8 mouse cellular contexts compared by ENCODE assay signal in genomic region chr1:35973386-35973785, GRCm38 (mm10).
DNase-seq lines count a peak whose midpoint lies in the region; ATAC-seq and TF ChIP-seq lines count a peak whose summit lies in the region.

No protein-coding gene starts in this region.

- H3K36me3 ChIP-seq in liver, adult 2 months (ENCODE audit: control insufficient read depth, insufficient read depth, low read length) = no peaks in the 10 kb centered on the region
- no peaks in the 10 kb centered on the region for H3K36me3 ChIP-seq in liver, embryonic 12.5 days
- H3K36me3 ChIP-seq in embryonic facial prominence, embryonic 13.5 days = no peaks in the 10 kb centered on the region
- no peaks in the 10 kb centered on the region for H3K36me3 ChIP-seq in heart, postnatal 0 days (replicated peaks; ENCODE audit: control insufficient read depth, insufficient read depth, low read length)
- no peaks in the 10 kb centered on the region for H3K36me3 ChIP-seq in limb, embryonic 15.5 days
- no peaks in the 10 kb centered on the region for H3K36me3 ChIP-seq in hindbrain, embryonic 16.5 days (ENCODE audit: control insufficient read depth, insufficient read depth, low read length)

- DNase-seq in liver, adult 2 months (ENCODE audit: extremely low read depth, low read depth, low spot score) = peak; percentile 6
- no peak for DNase-seq in heart, postnatal 0 days (ENCODE audit: low spot score)
- DNase-seq in natural killer cell, adult 2 months (ENCODE audit: low spot score in 2 of 2) = no peak
- DNase-seq in right cerebral cortex, postnatal 36 days (ENCODE audit: low spot score in 2 of 2) = no peak

- H3K9ac ChIP-seq in liver, adult 2 months (ENCODE audit: low read depth, low read length) = no peak overlapping the region
- H3K9ac ChIP-seq in liver, embryonic 12.5 days = no peak overlapping the region
- no peak overlapping the region for H3K9ac ChIP-seq in embryonic facial prominence, embryonic 13.5 days
- H3K9ac ChIP-seq in heart, postnatal 0 days (replicated peaks; ENCODE audit: low read depth, low read length) = no peak overlapping the region
- H3K9ac ChIP-seq in limb, embryonic 15.5 days = no peak overlapping the region
- H3K9ac ChIP-seq in hindbrain, embryonic 16.5 days (ENCODE audit: low read depth, low read length) = no peak overlapping the region

- H3K4me2 ChIP-seq in liver, embryonic 12.5 days = no peak overlapping the region
- H3K4me2 ChIP-seq in embryonic facial prominence, embryonic 13.5 days = no peak overlapping the region
- H3K4me2 ChIP-seq in heart, postnatal 0 days (ENCODE audit: low read depth, low read length) = no peak overlapping the region
- no peak overlapping the region for H3K4me2 ChIP-seq in limb, embryonic 15.5 days
- H3K4me2 ChIP-seq in hindbrain, embryonic 16.5 days (ENCODE audit: low read length) = no peak overlapping the region

- H3K79me2 ChIP-seq in liver, adult 2 months (ENCODE audit: control insufficient read depth, insufficient read depth, low read length) = no peaks in the 10 kb centered on the region

- H3K9me3 ChIP-seq in liver, embryonic 12.5 days (replicated peaks) = no peaks in the 10 kb centered on the region
- H3K9me3 ChIP-seq in embryonic facial prominence, embryonic 13.5 days = no peaks in the 10 kb centered on the region
- H3K9me3 ChIP-seq in heart, postnatal 0 days (replicated peaks; ENCODE audit: control insufficient read depth, low read length) = no peaks in the 10 kb centered on the region
- no peaks in the 10 kb centered on the region for H3K9me3 ChIP-seq in limb, embryonic 15.5 days
- H3K9me3 ChIP-seq in hindbrain, embryonic 16.5 days (ENCODE audit: control insufficient read depth, low read length) = no peaks in the 10 kb centered on the region

- WGBS in liver, adult 2 months = 75% methylated on average over 9 of the region's 9 CpGs
- 34% methylated on average over 9 of the region's 9 CpGs for WGBS in liver, embryonic 12.5 days (ENCODE audit: insufficient replicate concordance)
- 36% methylated on average over 9 of the region's 9 CpGs for WGBS in embryonic facial prominence, embryonic 13.5 days
- WGBS in heart, postnatal 0 days = 53% methylated on average over 9 of the region's 9 CpGs
- WGBS in limb, embryonic 15.5 days = 21% methylated on average over 9 of the region's 9 CpGs
- WGBS in hindbrain, embryonic 16.5 days = 46% methylated on average over 9 of the region's 9 CpGs

- no peak for TF ChIP-seq POLR2A in liver, adult 2 months (IDR thresholded peaks at IDR 0.05; ENCODE audit: extremely low read depth, insufficient read depth, low read length)

- no peak overlapping the region; the same call in 1 of the 2 replicates for H3K27ac ChIP-seq in liver, adult 2 months (replicated peaks; ENCODE audit: insufficient read depth, low read depth, low read length)
- H3K27ac ChIP-seq in liver, embryonic 12.5 days = no peak overlapping the region
- H3K27ac ChIP-seq in embryonic facial prominence, embryonic 13.5 days = peak overlapping the region; percentile 55; the same call in 1 of the 2 replicates
- H3K27ac ChIP-seq in heart, postnatal 0 days (ENCODE audit: low read depth) = no peak overlapping the region
- H3K27ac ChIP-seq in limb, embryonic 15.5 days = peak overlapping the region; percentile 60; the same call in 1 of the 2 replicates
- no peak overlapping the region for H3K27ac ChIP-seq in hindbrain, embryonic 16.5 days (ENCODE audit: low read depth, low read length)

- no peak for ATAC-seq in liver, embryonic 12.5 days
- ATAC-seq in embryonic facial prominence, embryonic 13.5 days (ENCODE audit: insufficient number of reproducible peaks, insufficient read depth, low FRiP score, low TSS enrichment, low read depth) = 0 out of 2 replicates have a peak, but pooled peaks have one; percentile 37
- 0 out of 2 replicates have a peak, but pooled peaks have one; percentile 24 for ATAC-seq in heart, postnatal 0 days (ENCODE audit: insufficient read depth, low read depth)
- ATAC-seq in limb, embryonic 15.5 days (ENCODE audit: insufficient number of reproducible peaks, low FRiP score, low TSS enrichment, low read depth) = peak; percentile 38; the same call in 1 of the 2 replicates
- no peak for ATAC-seq in hindbrain, embryonic 16.5 days

- no peaks in the 10 kb centered on the region for H3K4me1 ChIP-seq in liver, adult 2 months (ENCODE audit: control insufficient read depth, insufficient read depth, low read length)
- H3K4me1 ChIP-seq in liver, embryonic 12.5 days = peaks cover 27% of the 10 kb centered on the region
- H3K4me1 ChIP-seq in embryonic facial prominence, embryonic 13.5 days = peaks cover 35% of the 10 kb centered on the region
- peaks cover 13% of the 10 kb centered on the region for H3K4me1 ChIP-seq in heart, postnatal 0 days (ENCODE audit: control insufficient read depth, insufficient read depth)
- peaks cover 18% of the 10 kb centered on the region for H3K4me1 ChIP-seq in limb, embryonic 15.5 days
- H3K4me1 ChIP-seq in hindbrain, embryonic 16.5 days (ENCODE audit: control insufficient read depth, insufficient read depth, low read depth, low read length) = no peaks in the 10 kb centered on the region

- no peak overlapping the region for H3K4me3 ChIP-seq in liver, adult 2 months (ENCODE audit: insufficient read depth, low read depth, low read length)
- H3K4me3 ChIP-seq in liver, embryonic 12.5 days = no peak overlapping the region
- H3K4me3 ChIP-seq in embryonic facial prominence, embryonic 13.5 days = no peak overlapping the region
- no peak overlapping the region for H3K4me3 ChIP-seq in heart, postnatal 0 days (ENCODE audit: low read depth, low read length)
- H3K4me3 ChIP-seq in limb, embryonic 15.5 days = no peak overlapping the region
- no peak overlapping the region for H3K4me3 ChIP-seq in hindbrain, embryonic 16.5 days (ENCODE audit: low read length)

- no peak for TF ChIP-seq CTCF in liver, adult 2 months (IDR thresholded peaks at IDR 0.05; ENCODE audit: low read depth, low read length)
- no peak for TF ChIP-seq CTCF in heart, postnatal 0 days (IDR thresholded peaks at IDR 0.05; ENCODE audit: low read depth)

- no peaks in the 10 kb centered on the region for H3K27me3 ChIP-seq in liver, adult 2 months (ENCODE audit: control insufficient read depth, insufficient read depth, low read length)
- H3K27me3 ChIP-seq in liver, embryonic 12.5 days (replicated peaks) = no peaks in the 10 kb centered on the region
- no peaks in the 10 kb centered on the region for H3K27me3 ChIP-seq in embryonic facial prominence, embryonic 13.5 days
- no peaks in the 10 kb centered on the region for H3K27me3 ChIP-seq in heart, postnatal 0 days (ENCODE audit: control insufficient read depth, insufficient read depth, low read length)
- no peaks in the 10 kb centered on the region for H3K27me3 ChIP-seq in limb, embryonic 15.5 days
- H3K27me3 ChIP-seq in hindbrain, embryonic 16.5 days (replicated peaks; ENCODE audit: control insufficient read depth, insufficient read depth, low read length) = no peaks in the 10 kb centered on the region

- no peak for TF ChIP-seq EP300 in heart, postnatal 0 days (IDR thresholded peaks at IDR 0.05; ENCODE audit: low read depth)

Comparison
In these comparisons a context has a peak if more than half of its experiments do, and no peak if none do; other contexts are left out.
1. H3K27ac ChIP-seq: peak in embryonic facial prominence, embryonic 13.5 days (single experiment) and limb, embryonic 15.5 days (single experiment); none in liver, adult 2 months (single experiment), liver, embryonic 12.5 days (single experiment), heart, postnatal 0 days (single experiment) and hindbrain, embryonic 16.5 days (single experiment).
2. ATAC-seq: peak in embryonic facial prominence, embryonic 13.5 days (single experiment), heart, postnatal 0 days (single experiment) and limb, embryonic 15.5 days (single experiment); none in liver, embryonic 12.5 days (single experiment) and hindbrain, embryonic 16.5 days (single experiment).